Mouse (Mus musculus) megakaryocyte, adult 5-6 weeks (primary cell): ENCODE data around the gene Col18a1. TPM values are rescaled to one million over a fixed set of nuclear protein-coding genes. Genes with fewer than 3 reads are reported as not detected.
"Not testable (repeated sequence)": the region's sequence is repeated elsewhere in the genome, so short reads cannot be mapped to it uniquely, and the experiment has no call there.

Source experiments
- ATAC-seq: 2 replicates; pipeline ENCODE4 v1.8.0; 2016; ENCODE audit warnings: mild to moderate bottlenecking, inconsistent platforms; ENCODE audit not compliant: poor library complexity, severe bottlenecking
- total RNA-seq, 2 experiments: library from RNA; stranded (forward) in 1 of 2; stranded (reverse) in 1 of 2; fragments of 153-499, 151-499 nt in 1 of 2; fragments of 221-1000, 200-1000 nt in 1 of 2; gene quantifications; 2 replicates each; pipeline versions ENCODE4 v1.2.3 to v1.2.4; 2015 to 2017

Gene Col18a1
- total RNA-seq, 2 experiments from 2014 or later = not detected

DNA sequence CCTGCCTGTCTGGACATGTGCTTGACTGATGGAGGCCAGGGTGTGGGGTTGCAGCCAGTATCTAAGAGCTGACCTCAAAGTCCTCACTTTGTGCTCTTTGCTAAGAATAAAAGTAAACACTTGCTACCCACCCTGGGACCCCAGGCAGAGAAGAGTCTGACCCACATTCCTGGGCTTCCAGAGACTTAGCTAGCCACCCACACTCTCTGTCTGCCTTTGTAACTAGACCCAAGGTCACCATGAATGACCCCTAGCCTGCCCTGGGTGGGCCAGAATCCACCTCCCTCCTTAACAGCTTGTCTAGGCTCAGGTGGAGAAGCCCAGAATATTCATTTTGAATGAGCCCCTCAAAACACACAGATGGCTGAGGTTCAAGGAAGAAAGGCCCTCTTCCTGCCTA is 28.0 kb downstream of the Col18a1 start:
- ATAC-seq = no peak

DNA sequence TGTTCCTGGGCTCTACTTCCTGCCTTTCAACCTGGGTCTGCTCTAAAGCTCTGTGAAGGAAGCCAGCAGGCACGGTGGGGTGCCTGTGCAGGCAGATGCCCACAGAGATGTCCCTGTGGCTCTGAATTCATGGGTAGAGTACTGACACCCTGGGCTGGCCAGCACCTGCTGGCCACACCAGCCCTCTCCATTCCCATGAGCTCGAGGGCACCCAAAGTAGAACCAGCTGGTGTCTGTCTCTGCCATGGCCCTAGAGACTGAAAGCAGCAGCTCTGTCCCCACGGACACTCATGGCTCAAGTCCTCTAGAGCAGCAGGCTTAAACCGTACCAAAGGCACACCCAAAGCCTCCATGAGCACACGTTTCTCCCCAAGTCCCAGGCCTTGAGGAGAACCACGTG is 30.1 kb downstream of the Col18a1 start:
- no peak for ATAC-seq

DNA sequence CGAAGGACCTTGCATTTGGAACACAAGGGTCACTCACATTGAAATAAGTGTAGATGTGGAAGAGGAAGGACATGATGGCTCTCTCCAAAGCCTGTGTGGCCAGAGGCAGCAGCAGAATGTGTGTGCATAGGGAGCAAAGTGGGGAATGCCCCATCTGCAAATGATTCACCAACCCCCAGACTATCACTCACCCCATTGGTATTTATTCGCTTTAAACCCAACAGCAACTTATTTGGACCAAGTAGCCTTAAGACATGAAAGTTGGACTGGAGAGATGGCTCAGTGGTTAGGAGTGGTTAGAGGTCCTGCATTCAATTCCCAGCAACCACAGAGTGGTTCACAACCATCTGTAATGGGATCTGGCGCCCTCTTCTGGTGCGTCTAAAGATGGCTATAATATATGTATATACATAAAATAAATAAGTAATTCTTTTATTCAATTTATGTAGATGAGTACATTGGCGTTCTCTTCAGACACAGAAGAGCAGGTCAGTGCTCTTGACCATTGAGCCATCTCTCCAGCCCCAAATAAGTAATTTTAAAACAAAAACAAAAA is 31.0 kb downstream of the Col18a1 start:
- no peak for ATAC-seq

DNA sequence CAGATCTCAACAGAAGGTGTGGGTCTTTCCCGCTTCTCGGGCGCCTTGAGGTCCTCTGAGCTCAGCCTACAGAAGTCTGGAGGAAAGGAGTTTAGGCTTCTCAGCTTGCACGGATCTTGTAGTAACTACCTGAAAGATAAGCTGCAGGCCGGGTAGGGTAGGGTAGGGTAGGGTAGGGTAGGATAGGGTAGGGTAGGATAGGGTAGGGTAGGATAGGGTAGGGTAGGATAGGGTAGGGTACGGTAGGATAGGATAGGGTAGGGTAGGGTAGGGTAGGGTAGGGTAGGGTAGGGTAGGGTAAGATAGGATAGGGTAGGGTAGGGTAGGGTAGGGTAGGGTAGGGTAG is 31.6 kb downstream of the Col18a1 start:
- ATAC-seq = not testable (repeated sequence)

DNA sequence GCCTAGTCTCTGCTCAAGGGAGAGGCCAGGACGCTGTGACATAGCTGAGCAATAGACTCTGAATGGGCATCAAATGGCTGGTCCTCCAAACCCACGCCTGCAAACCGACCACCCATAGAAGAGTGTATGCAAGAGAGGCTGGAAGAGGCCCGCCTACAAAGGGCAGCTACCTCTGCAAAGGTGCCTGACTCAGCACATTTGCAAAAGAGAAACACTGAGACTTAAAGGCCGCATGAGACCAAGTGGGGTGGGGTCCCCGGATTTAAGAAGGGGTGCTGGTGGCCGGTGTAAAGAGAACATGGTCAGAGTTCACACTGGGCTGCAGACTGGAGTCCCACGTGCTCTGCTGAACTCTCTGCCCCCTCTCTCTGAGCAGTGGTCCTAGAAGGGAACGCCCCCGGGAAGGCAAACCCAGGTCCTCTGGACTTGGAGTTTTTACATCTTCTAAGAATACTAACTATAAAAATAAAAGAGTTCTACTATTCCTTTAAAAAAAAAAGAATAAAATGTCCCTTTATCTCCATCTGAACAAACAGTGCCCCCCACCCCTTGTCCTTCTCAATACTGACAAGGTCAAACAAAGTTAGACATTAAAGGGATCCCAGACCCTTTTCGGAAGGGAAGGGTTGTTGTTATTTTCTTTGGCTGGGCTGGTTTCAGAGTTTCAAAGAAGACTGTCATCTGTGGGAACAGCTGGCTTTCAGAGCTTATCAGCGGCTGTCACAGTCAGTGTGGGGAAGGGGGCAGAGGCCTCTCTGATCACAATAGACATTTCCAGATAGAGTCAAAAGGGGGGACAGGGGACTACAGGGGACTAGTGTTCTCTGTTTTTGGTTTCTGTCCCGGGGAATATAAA is 32.2 kb downstream of the Col18a1 start:
- ATAC-seq = no peak

DNA sequence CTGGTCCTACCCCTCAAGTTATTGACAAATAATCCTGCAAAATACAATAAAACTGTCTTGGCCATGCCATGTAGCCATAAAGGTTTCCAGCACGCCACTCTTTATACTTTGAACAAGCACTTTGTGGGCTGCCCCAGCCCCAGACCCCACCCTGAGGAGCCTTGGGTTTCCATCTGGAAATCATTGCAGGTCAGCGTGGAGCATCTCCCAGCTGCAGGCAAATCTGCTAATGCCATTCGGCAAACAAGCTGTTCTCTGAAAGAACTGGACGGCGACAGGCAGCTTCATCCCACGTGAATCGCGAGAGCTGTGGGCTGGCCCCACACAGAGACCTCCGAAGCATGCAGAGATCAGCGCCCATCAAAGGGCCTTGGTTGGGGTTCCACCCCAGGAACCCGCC is 34.2 kb downstream of the Col18a1 start:
- ATAC-seq = no peak

DNA sequence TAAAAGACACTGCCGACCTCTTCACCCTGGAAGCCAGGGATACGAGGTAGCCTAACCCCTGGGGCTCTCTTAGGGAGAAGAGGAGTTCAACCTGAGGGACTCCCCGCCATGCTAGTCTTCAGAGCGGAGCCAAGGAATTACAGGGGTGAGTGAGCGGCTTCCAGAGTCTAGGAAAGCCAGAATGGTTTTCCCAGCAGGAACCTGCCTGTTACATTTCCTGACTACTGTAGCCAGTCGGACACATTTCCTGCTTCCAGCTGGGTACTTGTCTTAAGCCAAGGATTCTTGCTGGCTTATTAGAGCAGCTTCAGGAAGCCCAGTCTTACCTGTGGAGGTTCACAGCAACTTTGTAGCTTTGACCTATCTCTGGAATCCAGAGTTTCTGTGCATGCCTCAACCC is 34.8 kb downstream of the Col18a1 start:
- no peak for ATAC-seq

DNA sequence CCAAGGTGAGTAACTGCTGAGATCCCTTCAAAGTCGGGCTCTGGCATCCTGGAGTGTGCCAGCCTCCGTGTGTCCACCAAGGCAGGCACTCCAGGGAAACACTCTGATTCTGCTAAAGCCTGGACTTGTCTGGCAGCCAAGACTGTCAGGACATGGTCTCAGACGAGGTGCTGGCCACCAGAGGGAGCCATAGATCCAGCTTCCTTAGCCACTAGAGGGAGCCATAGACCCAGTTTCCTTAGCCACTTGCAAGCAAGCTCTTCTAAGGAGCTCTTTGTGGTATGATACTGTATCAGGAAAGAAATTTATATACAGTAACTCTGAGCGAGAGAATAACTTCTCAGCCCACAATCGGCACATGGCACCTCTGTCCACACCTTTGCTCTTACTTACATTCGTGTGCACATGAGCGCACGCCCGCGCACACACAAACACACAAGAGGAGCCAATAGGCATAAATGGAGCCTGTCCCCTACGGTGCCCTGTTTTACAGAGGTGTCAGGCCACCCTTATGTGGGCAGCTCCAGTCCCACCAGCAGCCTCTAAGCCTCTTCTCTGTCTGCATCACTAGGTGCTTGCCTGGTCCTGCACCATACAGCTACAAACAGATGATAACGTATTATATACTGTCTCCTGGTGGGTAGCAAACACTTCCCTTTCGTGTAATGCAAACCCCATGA is 35.6 kb downstream of the Col18a1 start:
- peak; percentile 97 for ATAC-seq

DNA sequence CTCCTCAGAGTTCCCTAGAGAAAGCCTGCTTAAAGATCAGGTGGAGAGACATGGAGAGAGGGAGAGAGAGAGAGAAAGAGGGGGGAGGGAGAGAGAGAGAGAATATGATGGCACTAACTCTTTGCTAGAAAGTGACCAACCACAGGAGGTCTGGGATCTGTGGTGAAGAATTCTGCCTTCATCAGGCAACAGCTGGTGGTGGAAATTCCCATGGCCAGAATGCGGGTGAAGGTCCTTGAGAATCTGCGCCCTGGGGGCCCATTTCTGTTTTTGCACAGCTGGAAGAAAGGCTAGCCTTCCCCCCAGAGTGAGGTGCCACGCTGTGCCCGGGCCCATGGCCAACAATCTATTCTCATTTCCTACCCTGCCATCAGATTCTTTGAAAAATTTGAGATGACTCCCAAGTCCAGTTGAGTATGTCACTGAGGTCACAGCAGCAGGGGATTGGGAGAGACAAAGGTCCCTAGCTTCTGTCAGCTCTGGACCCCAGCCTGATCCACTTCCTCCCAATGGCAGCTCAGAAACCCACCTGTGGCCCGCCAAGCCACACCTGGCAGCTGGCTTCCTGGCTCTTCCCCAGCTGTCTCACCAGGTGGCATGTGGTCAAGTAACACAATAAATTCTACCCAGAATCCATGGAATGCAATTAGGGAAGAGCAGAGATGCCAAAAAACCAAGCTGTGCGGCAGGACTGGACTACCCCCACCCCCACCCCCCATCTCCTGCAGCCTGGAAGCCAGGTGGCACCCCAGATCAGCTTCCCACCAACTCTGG is 36.5 kb downstream of the Col18a1 start:
- ATAC-seq = no peak

DNA sequence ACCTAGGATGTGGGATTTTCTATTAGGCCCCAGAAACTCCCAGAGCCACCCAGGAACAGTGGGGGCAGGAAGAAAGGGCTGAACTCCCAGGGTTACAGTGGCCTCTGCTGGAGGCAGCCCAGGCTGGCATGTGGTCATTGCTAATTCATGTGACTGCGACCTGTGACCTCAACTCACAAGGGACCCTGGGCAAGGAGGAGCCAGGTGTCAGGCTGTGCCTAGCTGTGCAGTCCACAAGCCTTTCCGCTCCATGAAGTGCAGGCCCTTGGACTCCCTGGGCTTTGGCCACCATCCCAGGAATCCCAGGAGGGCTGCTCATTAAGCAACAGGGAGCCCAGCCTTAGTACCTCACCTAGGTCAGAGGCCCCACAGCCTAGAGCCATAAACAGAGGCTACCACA is 38.4 kb downstream of the Col18a1 start:
- ATAC-seq = no peak

DNA sequence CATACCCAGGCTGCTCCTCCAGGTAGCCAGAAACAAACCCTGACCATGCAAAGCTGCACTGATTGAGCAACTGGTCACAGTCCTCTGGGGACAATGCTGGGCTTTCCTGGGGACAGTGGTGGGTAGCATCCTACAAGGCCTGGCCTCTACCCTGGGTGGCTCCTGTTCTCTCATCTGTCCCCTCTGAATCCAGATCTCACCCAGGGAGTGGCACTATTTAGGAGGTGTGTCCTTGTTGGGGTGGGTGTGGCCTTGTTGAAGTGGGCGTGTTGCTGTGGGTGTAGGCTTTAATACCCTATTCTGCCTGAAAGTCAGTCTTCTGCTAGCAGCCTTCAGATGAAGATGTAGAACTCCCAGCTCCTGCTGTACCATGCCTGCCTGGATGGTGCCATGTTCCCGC is 39.8 kb downstream of the Col18a1 start:
- ATAC-seq = no peak

DNA sequence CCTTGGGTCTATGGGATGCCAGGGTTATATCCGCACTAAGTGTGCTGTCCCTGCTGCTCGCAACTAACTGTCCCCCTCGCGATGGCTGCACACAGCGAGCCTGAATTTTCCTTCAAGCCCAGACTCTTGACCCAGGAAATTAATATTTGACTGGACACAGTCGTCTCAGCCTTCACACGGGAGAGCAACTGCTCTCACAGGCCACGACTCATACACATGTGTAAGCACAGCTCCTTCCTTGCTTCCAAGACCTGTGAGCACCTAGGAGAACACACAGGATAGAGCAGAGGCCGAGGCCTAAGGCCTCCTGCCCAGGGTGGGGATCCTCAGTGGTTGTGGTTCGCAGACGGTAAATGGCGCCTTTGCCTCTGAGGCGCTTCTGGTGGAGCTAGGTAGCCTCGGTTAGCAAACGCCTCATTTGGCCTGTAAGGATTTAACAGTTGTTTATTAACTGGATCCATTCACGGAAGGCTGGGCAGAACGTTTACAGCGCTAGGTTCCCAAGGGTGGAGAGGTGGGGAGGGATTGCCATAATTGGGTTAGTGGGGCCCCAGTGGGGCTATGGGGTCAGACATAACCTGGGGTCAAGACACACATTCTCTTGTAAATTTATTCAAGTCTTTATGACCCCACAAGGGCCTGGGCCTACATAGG is 41.1 kb downstream of the Col18a1 start:
- ATAC-seq = no peak

DNA sequence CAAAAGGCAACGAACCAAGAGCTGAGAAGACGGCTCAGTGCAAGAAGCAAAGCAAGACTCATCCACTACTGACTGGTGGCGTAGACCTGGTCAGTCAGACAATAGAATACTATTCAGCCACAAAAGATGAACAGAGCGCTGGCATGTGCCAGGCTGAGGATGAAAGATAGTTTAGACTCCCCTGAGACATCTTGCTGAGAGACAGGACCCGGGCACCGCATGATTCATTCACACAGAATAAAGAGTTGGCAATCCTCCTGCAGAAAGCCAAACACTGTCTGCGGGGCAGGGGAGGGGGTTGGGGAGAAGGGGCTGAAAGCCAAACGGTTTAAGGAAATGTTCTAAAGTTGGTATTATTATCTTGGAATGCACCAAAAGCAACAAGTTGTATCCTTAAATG is 42.4 kb downstream of the Col18a1 start:
- no peak for ATAC-seq

DNA sequence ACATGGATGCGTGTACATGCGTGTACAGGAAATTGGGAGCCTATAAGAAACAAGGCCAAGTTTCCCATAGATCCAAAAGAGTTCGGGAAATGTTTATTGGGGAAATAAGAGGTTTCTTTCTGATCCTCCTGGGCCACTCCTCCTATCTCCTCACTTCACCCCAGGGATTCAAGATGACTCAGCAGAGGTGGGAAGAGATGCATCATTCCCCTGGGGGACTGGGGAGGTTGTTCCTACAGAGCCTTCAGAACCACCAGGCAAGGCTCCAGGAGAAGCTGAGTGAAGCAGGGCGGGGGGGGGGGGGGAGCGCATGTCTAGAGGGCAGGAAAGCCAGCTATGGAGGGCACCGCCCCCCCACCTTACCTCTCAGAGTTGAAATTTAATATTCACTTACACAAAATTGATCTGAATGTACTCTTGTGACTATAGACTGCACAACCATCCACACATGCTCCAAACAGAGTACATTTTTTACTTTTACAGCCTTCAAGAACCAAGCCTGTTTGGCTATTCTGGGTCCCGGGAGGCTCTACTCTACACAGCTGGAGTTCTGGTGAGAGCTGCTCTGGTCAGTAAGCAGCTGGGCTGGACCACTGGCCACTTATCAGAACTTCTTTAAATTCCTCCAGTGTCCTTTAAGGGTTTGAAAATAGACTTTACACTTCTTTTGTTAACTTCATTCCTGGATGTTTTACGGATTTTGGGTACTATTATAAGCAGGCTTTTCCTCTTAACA is 44.9 kb downstream of the Col18a1 start:
- ATAC-seq = no peak

DNA sequence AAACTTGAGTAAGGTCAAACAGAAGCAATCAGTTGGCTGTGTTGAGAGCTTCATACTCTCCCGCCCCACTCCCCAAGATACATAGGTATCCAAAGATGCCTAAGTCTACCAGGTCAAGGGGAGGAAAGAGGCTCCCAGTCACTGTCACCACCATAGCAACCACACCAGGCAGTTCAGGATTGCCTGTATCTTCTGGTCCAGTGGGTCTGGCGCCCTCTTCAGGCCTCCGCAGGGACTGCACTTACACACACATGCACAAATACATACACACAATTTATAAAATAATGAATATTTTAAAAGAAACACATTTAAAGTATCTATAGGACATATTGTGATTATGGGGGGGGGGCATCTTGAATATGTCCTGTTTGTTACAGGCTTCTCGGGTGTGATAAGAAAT is 45.8 kb downstream of the Col18a1 start:
- no peak for ATAC-seq

DNA sequence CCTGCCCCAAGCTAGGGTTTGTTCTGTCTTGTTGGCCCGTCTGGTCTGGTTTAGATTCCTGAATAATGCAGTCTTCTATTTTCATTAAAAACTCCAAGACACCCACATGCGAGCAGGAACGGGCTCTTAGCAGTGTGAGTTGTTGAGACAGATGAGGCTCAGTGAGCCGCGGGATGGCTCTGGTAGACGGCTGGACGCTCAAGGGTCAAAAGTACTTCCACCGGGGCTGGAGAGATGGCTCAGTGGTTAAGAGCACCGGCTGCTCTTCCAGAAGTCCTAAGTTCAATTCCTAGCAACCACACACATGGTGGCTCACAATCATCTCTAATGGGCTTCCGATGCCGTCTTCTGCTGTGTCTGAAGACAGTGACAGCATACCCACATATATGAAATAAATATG is 46.9 kb downstream of the Col18a1 start:
- ATAC-seq = no peak

DNA sequence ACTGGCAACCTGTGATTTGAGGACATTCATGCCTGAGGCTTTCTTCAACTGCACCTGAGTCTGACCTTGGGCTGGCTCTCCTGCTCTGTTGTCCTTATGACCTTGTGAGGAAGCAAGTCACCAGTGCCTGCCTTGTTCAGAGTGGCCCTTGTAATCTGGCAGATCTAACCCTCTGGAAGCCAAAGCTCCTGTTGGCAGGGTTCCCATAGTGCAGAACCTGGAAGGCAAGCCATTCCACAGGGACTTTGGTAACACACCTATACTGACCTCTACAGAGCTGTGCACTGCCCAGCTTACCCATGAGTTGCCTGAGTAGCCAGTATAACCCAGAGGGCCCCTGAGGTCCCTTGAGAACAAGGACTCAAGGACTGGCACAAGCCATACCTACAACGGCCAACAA is 48.0 kb downstream of the Col18a1 start:
- no peak for ATAC-seq

DNA sequence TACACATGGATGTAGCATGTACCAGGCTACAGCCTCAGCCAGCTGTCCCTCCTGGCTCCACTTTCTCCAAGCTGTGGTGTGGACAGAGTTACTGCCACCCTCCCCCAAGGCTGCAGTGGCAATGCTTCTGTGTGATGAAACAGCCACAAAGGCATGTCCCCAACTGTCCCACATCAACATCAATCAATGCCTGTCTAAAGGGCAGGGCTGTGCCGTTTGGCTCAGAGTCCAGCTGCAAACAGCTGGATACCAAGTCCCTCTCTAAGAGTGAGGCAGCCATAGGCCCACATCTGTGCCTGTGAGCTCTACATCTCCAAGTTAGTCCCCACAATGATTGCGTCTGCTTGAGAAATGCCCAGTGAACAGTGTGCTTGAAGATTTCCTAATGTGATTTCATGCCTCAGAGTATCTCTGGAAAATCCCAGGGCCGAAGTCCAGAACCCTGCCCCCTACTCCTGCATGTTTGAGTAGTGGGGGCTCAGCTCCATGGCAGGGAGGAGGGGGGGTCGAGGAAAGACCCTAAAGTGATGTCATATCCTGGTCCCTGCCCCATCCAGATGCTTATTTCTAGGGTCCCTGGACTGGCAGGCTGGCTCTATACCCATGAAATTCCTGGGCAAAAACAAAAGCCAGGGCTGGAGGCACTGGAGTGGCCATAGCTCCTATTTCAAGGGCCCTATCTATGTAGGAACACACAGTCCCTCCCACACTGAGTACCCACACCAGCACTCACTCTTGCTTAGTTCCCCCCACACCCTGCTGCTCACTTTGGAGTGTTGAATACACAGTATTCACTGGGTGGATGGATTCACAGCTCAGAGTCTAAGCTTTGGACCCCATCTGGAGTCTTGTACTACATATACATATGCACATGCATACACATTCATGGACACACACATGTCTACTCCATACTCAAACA is 49.6 kb downstream of the Col18a1 start:
- no peak for ATAC-seq
